Mouse (Mus musculus): Measurements from ENCODE around the gene Galnt14.

- TF ChIP-seq CTCF (IDR thresholded peaks at IDR 0.05; ENCODE audit: extremely low read depth, insufficient read depth, low read length) = no peak
- TF ChIP-seq POLR2A (IDR thresholded peaks at IDR 0.05; ENCODE audit: extremely low read depth, insufficient read depth, low read length) = no peak
Measured at GRCm38 (mm10) chr17:73554668-73555067, 155.6 kb downstream of the Galnt14 start.

Measured in cortical plate, adult 2 months (tissue).